Mouse (Mus musculus) small intestine, adult 2 months (tissue): ENCODE measurements around the gene Tbc1d5. TPM values are rescaled to one million over a fixed set of nuclear protein-coding genes. Genes with fewer than 3 reads are reported as not detected.
"Not testable (repeated sequence)": the region's sequence is repeated elsewhere in the genome, so short reads cannot be mapped to it uniquely, and the experiment has no call there.

Source experiments
- H3K27ac ChIP-seq: fragments of 200-500 bp; 2 replicates; pipeline ENCODE4 v1.5.1; 2012; ENCODE audit warnings: low read depth, low read length, control low read depth, inconsistent platforms; ENCODE audit not compliant: insufficient read depth
- H3K27me3 ChIP-seq: fragments of 200-500 bp; 2 replicates; pipeline ENCODE4 v1.6.1; 2012; ENCODE audit warnings: mild to moderate bottlenecking, moderate library complexity, low read length, inconsistent platforms; ENCODE audit not compliant: control insufficient read depth, insufficient read depth
- H3K36me3 ChIP-seq: fragments of 200-500 bp; 2 replicates; pipeline ENCODE4 v1.6.1; 2012; ENCODE audit warnings: mild to moderate bottlenecking, low read length, control low read depth, inconsistent platforms; ENCODE audit not compliant: control insufficient read depth, insufficient read depth
- H3K4me1 ChIP-seq: fragments of 200-500 bp; 2 replicates; pipeline ENCODE4 v1.6.1; 2012; ENCODE audit warnings: low read length, inconsistent platforms, mixed read lengths; ENCODE audit not compliant: control insufficient read depth, insufficient read depth, insufficient read length
- H3K4me3 ChIP-seq: fragments of 200-500 bp; 2 replicates; pipeline ENCODE4 v1.5.1; 2012; ENCODE audit warnings: low read depth, mild to moderate bottlenecking, control low read depth, inconsistent platforms, low read length, moderate library complexity
- CTCF ChIP-seq: fragments of 200-500 bp; IDR thresholded peaks from 2 replicates; pipeline ENCODE4 v1.5.1; 2012; ENCODE audit warnings: low read depth, mild to moderate bottlenecking, control low read depth, inconsistent platforms, low read length, moderate library complexity, mixed read lengths; ENCODE audit not compliant: insufficient replicate concordance, insufficient read length; ENCODE audit errors: extremely low read depth
- POLR2A ChIP-seq: fragments of 200-500 bp; IDR thresholded peaks from 2 replicates; pipeline ENCODE4 v1.6.1; 2012; ENCODE audit warnings: low read depth, mild to moderate bottlenecking, control low read depth, inconsistent platforms, low read length, moderate library complexity
- WGBS: fragments of 180-500 bp; shearing (Covaris S2); methylation state at CpG from one replicate; pipeline ENCODE4 v1.1.7; 2018; 5-methylcytosine and 5-hydroxymethylcytosine counted together
- polyA plus RNA-seq: library from polyadenylated mRNA; depleted of rRNA; stranded (reverse); fragments of >200 nt; gene quantifications from 2 replicates; pipeline ENCODE4 v1.2.3, GENCODE M21; 2012

Tbc1d5 gene
- polyA plus RNA-seq, 1 experiment = 6.1 TPM

DNA sequence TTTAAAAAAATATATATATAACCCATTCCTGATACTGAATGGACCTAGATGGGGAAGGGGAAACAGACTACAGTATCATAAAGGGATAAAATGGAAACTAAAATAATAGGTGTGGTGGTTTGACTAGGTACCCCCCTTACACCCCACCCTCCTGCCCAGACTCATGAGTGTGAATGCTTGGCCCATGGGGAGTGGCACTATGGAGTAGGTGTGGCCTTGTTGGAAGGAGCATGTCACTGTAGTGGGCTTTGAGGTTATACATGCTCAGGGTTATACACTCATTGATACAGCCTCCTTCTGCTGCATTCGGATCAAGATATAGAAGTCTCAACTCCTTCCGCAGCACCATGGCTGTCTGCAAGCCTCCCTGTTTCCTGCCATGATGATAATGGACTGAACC is 450.1 kb downstream of the Tbc1d5 start:
- WGBS = 88% methylated on average over 2 of the region's 2 CpGs

GRCm38 (mm10) chr17:50726265-50726664 is 452.9 kb downstream of the Tbc1d5 start:
- Histone ChIP-seq H3K4me3 (no peak overlapping the region), H3K27ac (no peak overlapping the region), H3K27me3 (no peaks in the 10 kb centered on the region), H3K4me1 (peaks cover 6% of the 10 kb centered on the region; the same call in 1 of the 2 replicates), H3K36me3 (no peaks in the 10 kb centered on the region)
- 71% methylated on average over 2 of the region's 2 CpGs for WGBS
- TF ChIP-seq POLR2A (no peak), CTCF (no peak)

More for the DNA sequence above, 450.1 kb downstream of the Tbc1d5 start:
- no peaks in the 10 kb centered on the region for H3K27me3 ChIP-seq
- H3K4me1 ChIP-seq = peaks cover 6% of the 10 kb centered on the region; the same call in 1 of the 2 replicates
- H3K4me3 ChIP-seq = no peak overlapping the region
- H3K36me3 ChIP-seq = no peaks in the 10 kb centered on the region
- no peak overlapping the region for H3K27ac ChIP-seq
- TF ChIP-seq CTCF (no peak), POLR2A (no peak)

DNA sequence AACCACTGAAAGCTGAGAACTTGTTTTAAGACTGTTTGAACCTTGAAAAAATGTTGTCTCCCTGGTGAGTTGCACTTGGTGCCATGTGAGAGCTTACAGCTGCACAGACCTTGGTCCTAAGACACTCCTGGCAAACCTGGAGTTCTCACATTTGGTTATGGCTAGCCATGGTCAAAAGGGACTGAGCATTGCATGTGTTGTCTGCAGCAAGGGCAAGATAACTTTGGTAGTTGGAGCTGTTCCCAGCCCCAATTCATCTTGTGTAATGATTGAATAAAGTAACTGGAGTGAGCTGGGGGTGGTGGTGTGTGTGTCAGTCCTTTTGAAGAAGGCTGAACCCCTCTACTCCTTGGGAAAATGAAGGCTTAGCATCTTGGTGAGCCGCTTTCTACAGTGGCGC is 454.8 kb downstream of the Tbc1d5 start:
- Histone ChIP-seq H3K4me3 (no peak overlapping the region), H3K4me1 (no peaks in the 10 kb centered on the region), H3K36me3 (no peaks in the 10 kb centered on the region), H3K27me3 (no peaks in the 10 kb centered on the region), H3K27ac (no peak overlapping the region)
- 98% methylated on average over 2 of the region's 2 CpGs for WGBS
- no peak for TF ChIP-seq CTCF
- TF ChIP-seq POLR2A = no peak

DNA sequence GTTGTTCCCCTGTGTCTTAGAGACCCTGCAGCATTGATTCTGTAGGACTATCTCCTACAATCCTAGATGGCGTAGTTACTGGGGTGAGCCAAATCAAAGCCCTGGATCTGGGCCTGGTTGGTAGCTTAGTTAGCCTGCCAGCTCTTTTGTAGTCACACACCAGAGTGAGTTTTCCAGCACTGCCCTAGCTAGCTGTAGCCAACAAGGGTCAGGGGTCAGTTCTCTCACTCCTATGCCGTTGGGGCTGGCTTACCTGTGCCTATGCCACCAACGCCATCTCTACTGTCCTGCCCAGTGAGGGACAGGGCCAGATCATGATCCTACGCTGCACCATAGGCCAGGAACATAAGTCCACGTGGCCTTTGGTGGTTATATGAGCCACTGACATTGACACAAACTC is 461.6 kb downstream of the Tbc1d5 start:
- no peaks in the 10 kb centered on the region for H3K36me3 ChIP-seq
- no peak for TF ChIP-seq POLR2A
- TF ChIP-seq CTCF = no peak
- WGBS = 85% methylated on average over 5 of the region's 5 CpGs

GRCm38 (mm10) chr17:50710497-50711222 is 468.5 kb downstream of the Tbc1d5 start:
- no peak overlapping the region for H3K27ac ChIP-seq
- H3K36me3 ChIP-seq = no peaks in the 10 kb centered on the region
- WGBS = 84% methylated on average over 7 of the region's 7 CpGs
- H3K4me3 ChIP-seq = no peak overlapping the region
- TF ChIP-seq CTCF (no peak), POLR2A (no peak)
- no peaks in the 10 kb centered on the region for H3K27me3 ChIP-seq
- H3K4me1 ChIP-seq = no peaks in the 10 kb centered on the region

More for the DNA sequence above, 461.6 kb downstream of the Tbc1d5 start:
- Histone ChIP-seq H3K27ac (no peak overlapping the region), H3K4me3 (no peak overlapping the region), H3K4me1 (no peaks in the 10 kb centered on the region), H3K27me3 (no peaks in the 10 kb centered on the region)

DNA sequence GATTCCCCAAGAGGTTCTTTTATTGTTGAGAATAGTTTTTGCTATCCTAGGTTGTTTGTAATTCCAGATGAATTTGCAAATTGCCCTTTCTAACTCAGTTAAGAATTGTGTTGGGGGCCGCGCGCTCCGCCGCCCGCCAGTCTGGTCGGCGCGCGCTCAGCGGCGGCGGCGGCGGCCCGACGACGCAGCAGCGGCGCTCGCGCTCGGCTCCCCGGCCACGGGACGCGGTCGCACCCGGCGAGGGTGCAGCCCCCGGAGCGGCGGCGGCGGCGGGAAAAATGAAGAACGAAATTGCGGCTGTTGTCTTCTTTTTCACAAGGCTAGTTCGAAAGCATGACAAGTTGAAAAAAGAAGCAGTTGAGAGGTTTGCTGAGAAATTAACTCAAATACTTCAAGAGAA is 480.7 kb downstream of the Tbc1d5 start:
- H3K4me3 ChIP-seq, H3K36me3 ChIP-seq, H3K27me3 ChIP-seq, H3K4me1 ChIP-seq, H3K27ac ChIP-seq: not testable (repeated sequence)
- 2% methylated on average over 39 of the region's 39 CpGs for WGBS

DNA sequence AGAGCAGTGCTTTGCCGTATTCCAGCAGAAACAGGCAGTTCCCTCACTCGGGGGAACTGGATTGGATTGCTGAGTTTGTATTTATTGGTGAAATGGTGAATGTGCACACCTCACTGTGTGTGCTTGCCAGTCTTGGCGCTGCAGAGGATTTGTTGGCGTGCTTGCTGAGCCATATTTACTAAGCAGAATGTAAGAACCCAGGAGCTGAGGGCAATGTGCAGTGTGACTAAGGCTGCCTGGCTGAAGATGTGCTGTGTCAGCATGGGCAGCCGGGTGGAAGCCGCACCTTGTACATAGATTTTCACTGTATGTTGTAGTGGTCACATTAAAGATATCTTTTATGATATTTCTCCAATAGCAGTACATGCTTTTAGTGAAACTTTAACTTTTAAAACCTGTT is 491.0 kb downstream of the Tbc1d5 start:
- Histone ChIP-seq H3K27ac (no peak overlapping the region; the same call in 1 of the 2 replicates), H3K36me3 (0 out of 2 replicates have a peak, but pooled peaks cover 5% of the 10 kb centered on the region), H3K27me3 (no peaks in the 10 kb centered on the region), H3K4me1 (peaks cover 17% of the 10 kb centered on the region), H3K4me3 (no peak overlapping the region)
- TF ChIP-seq CTCF = no peak
- WGBS = 66% methylated on average over 6 of the region's 6 CpGs

DNA sequence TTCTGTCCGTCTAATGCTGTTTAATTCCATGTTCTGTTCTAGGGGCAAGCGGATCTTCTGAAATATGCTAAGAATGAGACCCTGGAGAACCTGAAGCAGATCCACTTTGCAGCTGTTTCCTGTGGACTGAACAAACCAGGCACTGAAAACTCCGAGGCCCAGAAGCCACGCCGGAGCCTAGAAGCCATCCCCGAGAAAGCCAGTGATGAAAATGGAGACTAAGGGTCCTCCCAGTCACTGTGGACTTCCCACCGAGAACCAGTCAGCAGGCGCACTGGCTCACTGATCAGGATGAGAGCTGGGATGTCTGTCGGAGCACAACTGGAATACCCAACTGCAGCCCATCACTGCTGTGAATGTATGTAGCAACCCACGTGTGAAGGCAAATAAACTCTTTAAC is 491.5 kb downstream of the Tbc1d5 start:
- no peak for TF ChIP-seq CTCF
- WGBS = 91% methylated on average over 10 of the region's 10 CpGs
- H3K27ac ChIP-seq = no peak overlapping the region; the same call in 1 of the 2 replicates
- H3K36me3 ChIP-seq = 0 out of 2 replicates have a peak, but pooled peaks cover 5% of the 10 kb centered on the region
- peaks cover 20% of the 10 kb centered on the region for H3K4me1 ChIP-seq
- H3K27me3 ChIP-seq = no peaks in the 10 kb centered on the region
- H3K4me3 ChIP-seq = no peak overlapping the region
